Comparison of ENCODE assay signal across 8 mouse cellular contexts in the genomic region with DNA sequence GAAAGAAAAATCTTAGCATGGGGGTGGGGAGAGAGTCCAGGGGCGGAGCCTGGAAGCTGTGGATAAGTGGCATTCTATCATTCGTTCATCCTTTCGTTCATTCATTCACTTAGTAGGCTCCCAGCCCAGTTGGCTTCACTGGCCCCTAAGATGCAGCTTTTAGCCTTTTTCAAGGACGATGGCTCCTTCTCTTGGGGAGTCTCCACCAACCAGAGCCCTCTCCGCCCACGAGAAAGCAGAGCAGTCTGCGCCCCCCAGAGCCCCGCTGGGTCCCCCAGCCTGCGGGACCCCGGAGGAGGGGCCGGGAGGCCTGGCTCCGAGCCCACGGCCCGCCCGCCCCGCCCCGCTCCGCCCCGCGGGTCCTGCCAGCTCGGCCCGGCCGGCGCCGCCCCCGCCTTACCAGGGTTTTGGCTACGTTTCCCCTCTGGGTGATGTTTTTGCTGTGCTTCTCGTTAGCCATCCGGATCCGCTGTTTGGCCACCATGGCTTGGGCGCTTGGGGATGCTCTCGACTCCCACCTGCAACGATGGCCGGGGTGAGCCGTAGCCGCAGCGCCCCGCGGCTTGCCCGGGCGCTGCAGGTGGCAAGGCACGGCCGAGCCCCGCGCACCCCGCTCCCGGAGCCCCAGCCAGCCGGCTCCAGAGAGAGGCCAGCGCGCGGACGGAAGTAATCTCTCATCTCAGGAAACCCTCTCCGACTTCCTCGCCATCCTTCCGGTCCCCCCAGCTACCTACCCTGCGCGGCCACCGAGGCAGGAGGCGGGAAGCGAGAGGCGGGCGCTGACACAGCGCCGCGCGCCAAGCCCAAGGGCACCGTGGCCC. TPM values are rescaled to one million over a fixed set of nuclear protein-coding genes. Genes with fewer than 3 reads are reported as not detected.
DNase-seq lines count a peak whose midpoint lies in the region; ATAC-seq lines count a peak whose summit lies in the region.

No protein-coding gene starts in this region.

- H3K4me1 ChIP-seq in erythroblast, embryonic 14.5 days (ENCODE audit: control insufficient read depth) = peaks cover 30% of the 10 kb centered on the region
- peaks cover 22% of the 10 kb centered on the region for H3K4me1 ChIP-seq in embryonic facial prominence, embryonic 14.5 days (ENCODE audit: control insufficient read depth, insufficient read depth, low read length)
- peaks cover 46% of the 10 kb centered on the region for H3K4me1 ChIP-seq in heart, embryonic 10.5 days
- peaks cover 56% of the 10 kb centered on the region for H3K4me1 ChIP-seq in limb, embryonic 13.5 days
- H3K4me1 ChIP-seq in midbrain, embryonic 13.5 days (replicated peaks) = peaks cover 24% of the 10 kb centered on the region

- H3K27ac ChIP-seq in embryonic facial prominence, embryonic 14.5 days (replicated peaks; ENCODE audit: low read depth, low read length) = peak overlapping the region; percentile 85
- H3K27ac ChIP-seq in heart, embryonic 10.5 days = peak overlapping the region; percentile 93
- H3K27ac ChIP-seq in limb, embryonic 13.5 days = peak overlapping the region; percentile 96
- peak overlapping the region; percentile 84 for H3K27ac ChIP-seq in midbrain, embryonic 13.5 days

- peak overlapping the region; percentile 80 for H3K9ac ChIP-seq in embryonic facial prominence, embryonic 14.5 days (ENCODE audit: low read depth, low read length)
- H3K9ac ChIP-seq in limb, embryonic 13.5 days = peak overlapping the region; percentile 83
- peak overlapping the region; percentile 85 for H3K9ac ChIP-seq in midbrain, embryonic 13.5 days (replicated peaks)

- peak overlapping the region; percentile 61 for H3K4me3 ChIP-seq in erythroblast, embryonic 14.5 days (replicated peaks)
- peak overlapping the region; percentile 67 for H3K4me3 ChIP-seq in embryonic facial prominence, embryonic 14.5 days (ENCODE audit: low read depth, low read length)
- peak overlapping the region; percentile 73 for H3K4me3 ChIP-seq in heart, embryonic 10.5 days
- H3K4me3 ChIP-seq in limb, embryonic 13.5 days = peak overlapping the region; percentile 64
- peak overlapping the region; percentile 72 for H3K4me3 ChIP-seq in midbrain, embryonic 13.5 days (replicated peaks)

- H3K9me3 ChIP-seq in erythroblast, embryonic 14.5 days (ENCODE audit: control insufficient read depth, low read length) = no peaks in the 10 kb centered on the region; the same call in 1 of the 2 replicates
- H3K9me3 ChIP-seq in embryonic facial prominence, embryonic 14.5 days (ENCODE audit: control insufficient read depth, low read length) = no peaks in the 10 kb centered on the region
- no peaks in the 10 kb centered on the region for H3K9me3 ChIP-seq in heart, embryonic 10.5 days
- H3K9me3 ChIP-seq in limb, embryonic 13.5 days = no peaks in the 10 kb centered on the region
- H3K9me3 ChIP-seq in midbrain, embryonic 13.5 days = no peaks in the 10 kb centered on the region

- ATAC-seq in erythroblast, adult 5-6 weeks (replicated peaks; ENCODE audit: low FRiP score, poor library complexity, severe bottlenecking) = no peak
- peak; percentile 64 for ATAC-seq in embryonic facial prominence, embryonic 14.5 days (ENCODE audit: low read depth)
- ATAC-seq in limb, embryonic 13.5 days (ENCODE audit: low FRiP score, low read depth) = peak; percentile 79
- ATAC-seq in midbrain, embryonic 13.5 days = peak; percentile 85

- H3K36me3 ChIP-seq in erythroblast, embryonic 14.5 days (ENCODE audit: control insufficient read depth) = no peaks in the 10 kb centered on the region
- H3K36me3 ChIP-seq in embryonic facial prominence, embryonic 14.5 days (ENCODE audit: control insufficient read depth, insufficient read depth, low read length) = no peaks in the 10 kb centered on the region
- H3K36me3 ChIP-seq in heart, embryonic 10.5 days = no peaks in the 10 kb centered on the region
- no peaks in the 10 kb centered on the region for H3K36me3 ChIP-seq in limb, embryonic 13.5 days
- no peaks in the 10 kb centered on the region for H3K36me3 ChIP-seq in midbrain, embryonic 13.5 days

- peaks cover 59% of the 10 kb centered on the region for H3K27me3 ChIP-seq in erythroblast, embryonic 14.5 days (ENCODE audit: control insufficient read depth)
- H3K27me3 ChIP-seq in embryonic facial prominence, embryonic 14.5 days (replicated peaks; ENCODE audit: control insufficient read depth, insufficient read depth, low read length) = no peaks in the 10 kb centered on the region
- peaks cover 3% of the 10 kb centered on the region; the same call in 1 of the 2 replicates for H3K27me3 ChIP-seq in heart, embryonic 10.5 days (ENCODE audit: insufficient read depth, poor library complexity, severe bottlenecking)
- no peaks in the 10 kb centered on the region for H3K27me3 ChIP-seq in limb, embryonic 13.5 days
- H3K27me3 ChIP-seq in midbrain, embryonic 13.5 days = no peaks in the 10 kb centered on the region; the same call in 1 of the 2 replicates

- H3K4me2 ChIP-seq in embryonic facial prominence, embryonic 14.5 days (ENCODE audit: low read depth, low read length) = peak overlapping the region; percentile 96
- peak overlapping the region; percentile 93 for H3K4me2 ChIP-seq in limb, embryonic 13.5 days (replicated peaks)
- peak overlapping the region; percentile 84 for H3K4me2 ChIP-seq in midbrain, embryonic 13.5 days (replicated peaks)

- 1% methylated on average over 45 of the region's 67 CpGs for WGBS in embryonic facial prominence, embryonic 14.5 days
- WGBS in heart, embryonic 10.5 days = 2% methylated on average over 66 of the region's 67 CpGs
- WGBS in limb, embryonic 13.5 days = 1% methylated on average over 66 of the region's 67 CpGs
- 1% methylated on average over 61 of the region's 67 CpGs for WGBS in midbrain, embryonic 13.5 days

- DNase-seq in embryonic facial prominence, embryonic 14.5 days (ENCODE audit: low spot score) = peak; percentile 73
- no peak for DNase-seq in heart, embryonic 10.5 days (ENCODE audit: low spot score)
- peak; percentile 66 for DNase-seq in kidney, adult 9 months
- peak; percentile 18 to 41 for DNase-seq in spleen, adult 18-20 months

RNA-seq across cellular contexts. Expression of gene Serp2, which starts 0.4 kb away (rescaled TPM):
- 0.07 and 0.15 TPM in 2 replicates for polyA plus RNA-seq in erythroblast, embryonic 14.5 days (2012)
- total RNA-seq in erythroblast, adult 5-6 weeks (2015; ENCODE audit: low replicate concordance) = not detected in 2 replicates
- not detected in 2 replicates for total RNA-seq in erythroblast, adult 5-6 weeks (2017; ENCODE audit: low replicate concordance)
- polyA plus RNA-seq in embryonic facial prominence, embryonic 14.5 days (2014; fragmentation: Nextera tagmentation; extraction: Ambion mirVana) = 12.5 and 13.1 TPM in 2 replicates
- polyA plus RNA-seq in heart, embryonic 10.5 days (2016; fragmentation: Nextera tagmentation; extraction: Ambion mirVana) = 25.3 and 27.0 TPM in 2 replicates
- polyA plus RNA-seq in limb, embryonic 13.5 days (2015; fragmentation: Nextera tagmentation; extraction: Ambion mirVana) = 15.0 and 18.7 TPM in 2 replicates
- polyA plus RNA-seq in midbrain, embryonic 13.5 days (2015; fragmentation: Nextera tagmentation; extraction: Ambion mirVana) = 102 and 109 TPM in 2 replicates

Comparison
In these comparisons a context has a peak if more than half of its experiments do, and no peak if none do; other contexts are left out.
1. RNA of gene Serp2, which starts 0.4 kb away (polyA plus RNA-seq): 102 to 109 TPM in midbrain, embryonic 13.5 days, 25.3 to 27.0 TPM in heart, embryonic 10.5 days, 15.0 to 18.7 TPM in limb, embryonic 13.5 days and 12.5 to 13.1 TPM in embryonic facial prominence, embryonic 14.5 days; 0.07 to 0.15 TPM in erythroblast, embryonic 14.5 days; every median in the first group is over 10 times any median in the second.
2. Peak in every context shown above with its lines, with median percentiles within 50 percentile points of each other: H3K4me3 ChIP-seq, H3K27ac ChIP-seq, H3K4me2 ChIP-seq and H3K9ac ChIP-seq.